Mouse (Mus musculus) limb, embryonic 14.5 days (tissue): Measurements from ENCODE around the gene Gm266. TPM values are rescaled to one million over a fixed set of nuclear protein-coding genes. Genes with fewer than 3 reads are reported as not detected.

ENCODE experiments used
- ATAC-seq: fragments of 200-750 bp; cut with Nextera tagmentation; 2 replicates; pipeline ENCODE4 v1.8.0; 2017; ENCODE audit warnings: low read depth, moderate number of reproducible peaks, moderate TSS enrichment; ENCODE audit not compliant: low FRiP score
- DNase-seq: peaks from one replicate; pipeline ENCODE4 v3.0.0-alpha.2; 2015; ENCODE audit warnings: low spot score
- H3K27ac ChIP-seq: fragments of 300-500 bp; sonication (generic); replicated peaks from 2 replicates; pipeline ENCODE4 v1.5.1; 2014; ENCODE audit warnings: low read depth, mild to moderate bottlenecking, low read length, moderate library complexity, mixed read lengths
- H3K27me3 ChIP-seq: fragments of 300-500 bp; sonication (generic); 2 replicates; pipeline ENCODE4 v1.6.1; 2014; ENCODE audit warnings: low read length, mixed read lengths; ENCODE audit not compliant: control insufficient read depth, insufficient read depth
- H3K36me3 ChIP-seq: fragments of 300-500 bp; sonication (generic); 2 replicates; pipeline ENCODE4 v1.6.1; 2014; ENCODE audit warnings: mild to moderate bottlenecking, low read length, moderate library complexity, mixed read lengths; ENCODE audit not compliant: control insufficient read depth, insufficient read depth
- H3K4me1 ChIP-seq: fragments of 300-500 bp; sonication (generic); 2 replicates; pipeline ENCODE4 v1.6.1; 2014; ENCODE audit warnings: antibody characterized with exemption, low read length, mixed read lengths; ENCODE audit not compliant: control insufficient read depth, insufficient read depth
- H3K4me2 ChIP-seq: fragments of 300-500 bp; sonication (generic); replicated peaks from 2 replicates; pipeline ENCODE4 v1.6.1; 2014; ENCODE audit warnings: low read depth, mild to moderate bottlenecking, low read length, moderate library complexity; ENCODE audit not compliant: severe bottlenecking
- H3K4me3 ChIP-seq: fragments of 300-500 bp; sonication (generic); replicated peaks from 2 replicates; pipeline ENCODE4 v1.5.1; 2014; ENCODE audit warnings: low read length
- H3K9ac ChIP-seq: fragments of 300-500 bp; sonication (generic); 2 replicates; pipeline ENCODE4 v1.6.1; 2014; ENCODE audit warnings: mild to moderate bottlenecking, low read depth, low read length, moderate library complexity; ENCODE audit not compliant: severe bottlenecking
- H3K9me3 ChIP-seq: fragments of 300-500 bp; sonication (generic); 2 replicates; pipeline ENCODE4 v1.6.1; 2016; ENCODE audit warnings: low read length; ENCODE audit not compliant: control insufficient read depth
- POLR2A ChIP-seq: fragments of 200-500 bp; IDR thresholded peaks from 2 replicates; pipeline ENCODE4 v1.8.0; 2012; ENCODE audit warnings: inconsistent platforms, mild to moderate bottlenecking, moderate library complexity, borderline replicate concordance; ENCODE audit not compliant: insufficient read depth, insufficient read length; ENCODE audit errors: extremely low read depth
- WGBS: fragments of 180-500 bp; shearing (Covaris S2); extraction: QIAGEN DNeasy Blood & Tissue Kit; methylation state at CpG from one replicate; pipeline ENCODE4 v1.1.7; 2014; 5-methylcytosine and 5-hydroxymethylcytosine counted together
- polyA plus RNA-seq, 2 experiments: library from polyadenylated mRNA; depleted of rRNA in 1 of 2; stranded (reverse) in 1 of 2; unstranded in 1 of 2; fragments of >200 nt; fragmentation: Nextera tagmentation in 1 of 2; extraction: Ambion mirVana in 1 of 2; gene quantifications; 2 replicates each; pipeline versions ENCODE4 v1.2.1 to v1.2.3; 2012 to 2014

Gm266 gene
- polyA plus RNA-seq, 2 experiments, result 14.7 to 14.8 TPM

DNA sequence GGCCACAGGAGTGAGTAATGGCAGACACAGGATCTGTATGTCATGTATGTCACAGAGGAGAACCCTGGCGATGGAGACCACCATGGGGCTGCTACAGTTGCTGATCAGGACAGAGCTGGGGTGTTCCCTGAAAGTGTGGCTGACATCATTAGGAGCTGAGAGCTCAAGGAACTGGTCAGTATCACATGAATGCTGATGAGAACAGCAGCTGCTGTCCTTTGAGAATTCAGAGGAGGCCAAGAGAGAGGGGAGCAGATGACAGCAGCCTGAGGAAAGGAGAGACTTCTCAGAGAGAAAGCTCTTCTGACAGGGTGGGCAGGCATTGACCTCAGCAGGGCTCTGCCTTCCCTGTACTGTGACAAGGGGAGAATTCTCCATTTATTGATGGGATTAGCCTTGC is 27.9 kb downstream of the Gm266 start:
- Histone ChIP-seq H3K4me1 (peaks cover 13% of the 10 kb centered on the region), H3K27ac (no peak overlapping the region), H3K4me3 (no peak overlapping the region), H3K9me3 (no peaks in the 10 kb centered on the region), H3K9ac (no peak overlapping the region), H3K27me3 (no peaks in the 10 kb centered on the region), H3K36me3 (no peaks in the 10 kb centered on the region), H3K4me2 (no peak overlapping the region)
- TF ChIP-seq POLR2A, result no peak
- DNase-seq (no peak), ATAC-seq (no peak)
- WGBS, result 92% methylated on average over 1 of the region's 1 CpGs

DNA sequence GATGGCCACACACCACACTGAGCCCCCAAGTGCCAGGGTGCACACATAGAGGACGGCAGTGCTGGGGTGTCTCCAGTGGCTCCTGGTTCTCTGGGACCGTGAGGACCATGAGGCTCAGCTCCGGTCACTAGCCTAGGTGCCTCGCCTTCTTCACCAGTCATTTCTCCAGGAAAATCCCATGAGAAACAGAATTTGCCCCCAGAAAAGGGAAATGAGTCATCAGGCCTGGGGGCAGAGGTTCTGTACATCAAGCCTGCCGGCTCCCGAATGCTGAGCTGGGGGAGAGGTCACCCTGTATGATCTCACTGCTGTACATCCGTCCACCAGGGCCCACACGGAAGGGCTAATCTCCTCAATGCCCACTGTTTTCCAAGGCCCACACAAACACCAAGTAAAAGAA is 29.8 kb downstream of the Gm266 start:
- no peaks in the 10 kb centered on the region for H3K9me3 ChIP-seq
- no peak overlapping the region for H3K27ac ChIP-seq
- H3K9ac ChIP-seq, result no peak overlapping the region
- TF ChIP-seq POLR2A, result no peak
- H3K4me1 ChIP-seq, result peaks cover 13% of the 10 kb centered on the region
- ATAC-seq, result no peak
- no peak overlapping the region for H3K4me3 ChIP-seq
- H3K27me3 ChIP-seq, result 0 out of 2 replicates have a peak, but pooled peaks cover 4% of the 10 kb centered on the region
- H3K4me2 ChIP-seq, result no peak overlapping the region
- no peaks in the 10 kb centered on the region for H3K36me3 ChIP-seq
- WGBS, result 53% methylated on average over 8 of the region's 8 CpGs
- no peak for DNase-seq

DNA sequence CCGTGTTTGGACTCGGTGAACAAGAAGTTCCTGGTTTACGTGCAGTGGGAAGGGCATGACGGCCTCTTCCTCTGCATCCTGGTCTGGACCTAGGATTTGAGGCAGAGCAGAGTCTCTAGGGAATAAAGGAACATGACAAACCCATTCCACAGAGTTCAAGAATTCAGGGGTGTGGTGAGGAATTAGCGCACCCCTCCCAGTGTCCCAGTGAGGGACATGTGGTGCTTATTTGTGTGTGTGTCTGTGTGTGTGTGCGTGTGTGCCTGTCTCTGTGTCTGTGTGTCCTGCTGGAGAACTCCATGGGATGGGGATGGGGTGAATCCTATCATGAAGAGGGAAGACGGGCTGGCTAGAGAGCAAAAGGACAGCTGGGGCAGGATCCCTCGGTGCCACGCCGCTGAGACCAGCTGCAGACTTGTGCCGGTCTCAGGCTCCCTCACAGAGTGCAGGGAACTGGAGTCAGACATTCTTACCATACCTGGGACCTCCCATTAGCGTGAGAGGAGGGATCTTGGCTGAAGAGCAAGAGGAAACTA is 30.2 kb downstream of the Gm266 start:
- WGBS, result 65% methylated on average over 12 of the region's 12 CpGs
- DNase-seq (no peak), ATAC-seq (no peak)
- no peak overlapping the region for H3K4me2 ChIP-seq
- no peaks in the 10 kb centered on the region for H3K36me3 ChIP-seq
- no peak overlapping the region for H3K4me3 ChIP-seq
- H3K9me3 ChIP-seq, result no peaks in the 10 kb centered on the region
- no peak overlapping the region for H3K9ac ChIP-seq
- H3K27ac ChIP-seq, result no peak overlapping the region
- peaks cover 16% of the 10 kb centered on the region for H3K4me1 ChIP-seq
- no peak for TF ChIP-seq POLR2A
- 0 out of 2 replicates have a peak, but pooled peaks cover 4% of the 10 kb centered on the region for H3K27me3 ChIP-seq

DNA sequence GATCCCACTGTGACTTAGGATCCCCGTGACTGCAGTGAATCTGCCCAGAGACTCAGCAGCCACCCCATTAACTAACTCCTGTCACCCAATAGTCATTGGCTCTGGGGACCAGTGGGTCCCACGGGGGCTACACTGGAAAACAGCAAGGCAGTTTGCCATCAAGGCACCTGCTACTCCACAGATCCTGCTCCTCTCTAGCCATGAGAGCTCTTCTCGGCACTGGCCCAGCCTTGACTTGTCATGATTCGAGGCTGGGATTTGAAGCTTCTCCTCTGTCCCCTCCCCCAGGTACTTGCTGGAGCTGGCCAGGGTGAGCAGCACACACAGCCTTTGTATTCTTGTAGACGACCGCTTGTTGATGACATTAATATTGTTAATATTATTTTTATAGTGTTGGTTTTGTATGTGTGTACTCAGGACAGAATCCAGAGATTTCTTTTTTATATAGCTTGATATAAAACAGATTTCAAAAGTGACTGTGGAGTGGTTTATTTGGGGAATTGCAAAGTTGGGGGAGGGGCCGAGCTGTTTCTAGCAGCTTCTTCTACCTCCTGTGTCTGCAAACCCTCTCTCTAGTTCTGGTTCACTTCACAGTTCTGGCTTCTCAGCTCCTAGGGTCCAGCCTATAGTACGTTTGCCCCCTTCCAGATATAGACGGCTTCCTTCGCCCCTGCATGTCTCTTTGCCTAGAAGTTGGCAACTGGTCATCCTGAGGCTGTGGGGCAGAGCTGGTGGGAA is 30.9 kb downstream of the Gm266 start:
- no peak for ATAC-seq
- no peak for TF ChIP-seq POLR2A
- Histone ChIP-seq H3K36me3 (no peaks in the 10 kb centered on the region), H3K9me3 (no peaks in the 10 kb centered on the region), H3K4me1 (peaks cover 17% of the 10 kb centered on the region), H3K27ac (no peak overlapping the region), H3K27me3 (peaks cover 11% of the 10 kb centered on the region; the same call in 1 of the 2 replicates), H3K9ac (no peak overlapping the region), H3K4me2 (no peak overlapping the region), H3K4me3 (no peak overlapping the region)
- DNase-seq, result no peak
- WGBS, result 51% methylated on average over 10 of the region's 10 CpGs

DNA sequence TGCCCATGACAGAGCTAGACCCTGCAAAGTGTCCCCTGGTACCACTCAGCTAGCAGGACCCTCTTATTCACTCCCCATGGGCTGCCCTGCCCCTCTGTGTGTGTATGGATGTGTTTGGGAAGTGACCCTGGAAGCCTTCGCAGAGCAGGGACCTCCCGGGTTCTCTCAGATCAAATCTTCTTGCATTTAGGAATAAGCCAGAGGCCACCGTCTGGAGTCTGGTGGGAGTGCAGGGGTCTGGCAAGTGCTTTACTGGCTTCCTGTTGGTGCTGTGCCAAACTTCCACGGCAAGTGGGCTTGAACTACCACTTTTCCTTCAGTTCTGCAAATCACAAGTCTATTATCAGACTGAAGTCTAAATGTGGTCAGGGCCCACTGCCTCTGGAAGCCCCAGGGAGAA is 31.6 kb downstream of the Gm266 start:
- H3K4me1 ChIP-seq, result peaks cover 18% of the 10 kb centered on the region
- no peak overlapping the region for H3K9ac ChIP-seq
- H3K27ac ChIP-seq, result no peak overlapping the region
- H3K4me2 ChIP-seq, result no peak overlapping the region
- WGBS, result 20% methylated on average over 4 of the region's 4 CpGs
- TF ChIP-seq POLR2A, result no peak
- H3K9me3 ChIP-seq, result no peaks in the 10 kb centered on the region
- no peak for DNase-seq
- peaks cover 18% of the 10 kb centered on the region for H3K27me3 ChIP-seq
- H3K4me3 ChIP-seq, result no peak overlapping the region
- no peaks in the 10 kb centered on the region for H3K36me3 ChIP-seq
- no peak for ATAC-seq

DNA sequence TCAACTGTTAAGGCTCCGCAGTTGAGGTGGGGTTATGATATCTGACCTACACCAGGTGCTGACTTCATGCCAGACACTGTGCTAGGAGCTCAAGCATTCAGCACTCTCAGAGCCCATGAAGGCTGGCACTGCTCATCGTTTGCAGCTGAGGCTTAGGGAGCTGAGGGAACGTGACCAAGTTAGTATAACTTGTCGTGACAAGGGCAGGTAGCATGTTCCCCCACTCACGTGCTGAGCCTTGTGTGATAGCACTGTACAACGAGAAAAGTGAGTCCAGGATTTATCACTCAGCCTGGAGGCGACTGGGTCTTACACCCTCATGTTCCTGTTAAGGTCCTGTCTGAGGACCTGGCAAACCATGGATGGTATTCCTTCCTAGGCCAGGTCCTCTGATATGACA is 34.1 kb downstream of the Gm266 start:
- H3K4me2 ChIP-seq, result no peak overlapping the region
- no peak overlapping the region for H3K27ac ChIP-seq
- ATAC-seq, result no peak
- WGBS, result 78% methylated on average over 7 of the region's 7 CpGs
- no peaks in the 10 kb centered on the region for H3K36me3 ChIP-seq
- H3K4me1 ChIP-seq, result peaks cover 20% of the 10 kb centered on the region
- no peaks in the 10 kb centered on the region for H3K9me3 ChIP-seq
- no peak overlapping the region for H3K9ac ChIP-seq
- no peak overlapping the region for H3K4me3 ChIP-seq
- peaks cover 42% of the 10 kb centered on the region for H3K27me3 ChIP-seq
- TF ChIP-seq POLR2A, result no peak
- no peak for DNase-seq
